Mouse (Mus musculus): ENCODE measurements around the gene Lrba.

Lrba gene

GRCm38 (mm10) chr3:86677573-86678155 is 453.2 kb downstream of the Lrba start:
- DNase-seq (ENCODE audit: low spot score in 2 of 2), result no peak

- DNase-seq (ENCODE audit: low spot score in 2 of 2), result peak in 1 of 2 experiments; percentile 38
These were observed 463.2 kb downstream of the Lrba start for GRCm38 (mm10) chr3:86687571-86688209.

GRCm38 (mm10) chr3:86688438-86688837 is 464.0 kb downstream of the Lrba start:
- no peak for DNase-seq (ENCODE audit: low spot score in 2 of 2)

GRCm38 (mm10) chr3:86689305-86689704 is 464.8 kb downstream of the Lrba start:
- no peak for DNase-seq (ENCODE audit: low spot score in 2 of 2)

GRCm38 (mm10) chr3:86692779-86693178 is 468.3 kb downstream of the Lrba start:
- DNase-seq (ENCODE audit: low spot score in 2 of 2), result no peak

- DNase-seq (ENCODE audit: low spot score in 2 of 2), result no peak
These were observed 469.1 kb downstream of the Lrba start for GRCm38 (mm10) chr3:86693553-86693952.

- no peak for DNase-seq (ENCODE audit: low spot score in 2 of 2)
These were observed 474.5 kb downstream of the Lrba start for GRCm38 (mm10) chr3:86698947-86699346.

- DNase-seq (ENCODE audit: low spot score in 2 of 2), result no peak
These were observed 476.7 kb downstream of the Lrba start for GRCm38 (mm10) chr3:86701163-86701563.

GRCm38 (mm10) chr3:86709472-86709871 is 485.0 kb downstream of the Lrba start:
- DNase-seq (ENCODE audit: low spot score in 2 of 2), result no peak

GRCm38 (mm10) chr3:86711530-86711929 is 487.1 kb downstream of the Lrba start:
- no peak for DNase-seq (ENCODE audit: low spot score in 2 of 2)

- no peak for DNase-seq (ENCODE audit: low spot score in 2 of 2)
These were observed 488.3 kb downstream of the Lrba start for GRCm38 (mm10) chr3:86712758-86713157.

GRCm38 (mm10) chr3:86714446-86714845 is 490.0 kb downstream of the Lrba start:
- no peak for DNase-seq (ENCODE audit: low spot score in 2 of 2)

GRCm38 (mm10) chr3:86723415-86724298 is 499.2 kb downstream of the Lrba start:
- DNase-seq (ENCODE audit: low spot score in 2 of 2), result no peak

- no peak for DNase-seq (ENCODE audit: low spot score in 2 of 2)
These were observed 500.6 kb downstream of the Lrba start for GRCm38 (mm10) chr3:86725113-86725512.

- DNase-seq (ENCODE audit: low spot score in 2 of 2), result no peak
These were observed 514.4 kb downstream of the Lrba start for GRCm38 (mm10) chr3:86738831-86739230.

GRCm38 (mm10) chr3:86739745-86740144 is 515.3 kb downstream of the Lrba start:
- no peak for DNase-seq (ENCODE audit: low spot score in 2 of 2)

- DNase-seq (ENCODE audit: low spot score in 2 of 2), result no peak
These were observed 520.9 kb downstream of the Lrba start for GRCm38 (mm10) chr3:86745348-86745747.

- no peak for DNase-seq (ENCODE audit: low spot score in 2 of 2)
These were observed 521.5 kb downstream of the Lrba start for GRCm38 (mm10) chr3:86745769-86746512.

GRCm38 (mm10) chr3:86750652-86751051 is 526.2 kb downstream of the Lrba start:
- no peak for DNase-seq (ENCODE audit: low spot score in 2 of 2)

GRCm38 (mm10) chr3:86754178-86754577 is 529.7 kb downstream of the Lrba start:
- DNase-seq (ENCODE audit: low spot score in 2 of 2), result no peak

- DNase-seq (ENCODE audit: low spot score in 2 of 2), result no peak
These were observed 530.4 kb downstream of the Lrba start for GRCm38 (mm10) chr3:86754595-86755557.
